Mouse (Mus musculus) lung, adult 2 months (tissue): ENCODE measurements around the gene Mrps6.

Experiments
- CTCF ChIP-seq: fragments of 200-500 bp; IDR thresholded peaks from 2 replicates; pipeline ENCODE4 v1.5.1; 2011; ENCODE audit warnings: mild to moderate bottlenecking, low read length, control low read depth; ENCODE audit not compliant: insufficient read depth
- POLR2A ChIP-seq: fragments of 200-500 bp; IDR thresholded peaks from 2 replicates; pipeline ENCODE4 v1.6.1; 2011; ENCODE audit warnings: low read depth, mild to moderate bottlenecking, control low read depth, low read length, borderline replicate concordance; ENCODE audit errors: extremely low read depth

DNA sequence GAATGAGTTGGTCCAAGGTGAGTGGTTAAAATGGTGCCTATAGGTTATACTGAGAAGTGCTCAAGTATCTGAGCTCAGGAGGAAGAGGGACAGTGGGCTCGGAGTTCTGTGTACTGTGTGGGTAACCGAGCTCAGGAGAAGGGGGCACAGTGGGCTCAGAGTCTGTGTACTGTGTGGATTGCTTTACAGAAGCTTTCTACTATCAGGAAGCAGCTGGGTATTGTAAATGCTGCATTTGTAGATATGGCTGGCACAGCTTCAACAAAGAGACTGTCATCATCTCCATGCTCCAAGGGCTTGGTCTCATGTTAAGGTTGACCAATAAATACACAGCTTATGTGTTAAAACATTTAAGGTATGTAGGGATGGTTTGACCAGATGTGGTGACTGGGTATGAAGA is 6.7 kb downstream of the Mrps6 start:
- TF ChIP-seq CTCF (no peak), POLR2A (no peak)
